Mouse (Mus musculus) gastrocnemius, postnatal 14 days (tissue): ENCODE measurements around the gene Gm21861. TPM values are rescaled to one million over a fixed set of nuclear protein-coding genes. Genes with fewer than 3 reads are reported as not detected.
"Not testable (repeated sequence)": the region's sequence is repeated elsewhere in the genome, so short reads cannot be mapped to it uniquely, and the experiment has no call there.

ENCODE experiments used
- DNase-seq: peaks from one replicate; pipeline ENCODE4 v3.0.0; 2021; ENCODE audit warnings: mixed read lengths
- intact Hi-C: fragments of 180-260 bp; cut with DNase I; formaldehyde crosslinking; loops from one replicate; pipeline ENCODE4 v1.15.1; 2025; ENCODE audit warnings: low total_unique reads
- long read RNA-seq, 2 experiments: library from polyadenylated mRNA; stranded (forward); transcript quantifications; one replicate each; pipeline ENCODE4 v2.0.0; 2021
- total RNA-seq, 2 experiments: library from RNA; stranded (reverse); gene quantifications; 2 replicates each; pipeline ENCODE4 v1.2.3; 2021

Gm21861 gene
- not detected for total RNA-seq
- long read RNA-seq, experiment 1: 0 reads
- long read RNA-seq, experiment 2: 0 reads

- DNase-seq, intact Hi-C loops: not testable (repeated sequence)
These were observed at the start of gene Gm21861 for GRCm38 (mm10) chrY:58814497-58814896. Gene Gm21861 (minus strand): TSS chrY:58814597.
